Mouse (Mus musculus): ENCODE data around the gene Ppef2. TPM values are rescaled to one million over a fixed set of nuclear protein-coding genes. Genes with fewer than 3 reads are reported as not detected.

The Ppef2 gene
- polyA plus RNA-seq, 2 experiments: 0.94 TPM; not detected in 1

DNA sequence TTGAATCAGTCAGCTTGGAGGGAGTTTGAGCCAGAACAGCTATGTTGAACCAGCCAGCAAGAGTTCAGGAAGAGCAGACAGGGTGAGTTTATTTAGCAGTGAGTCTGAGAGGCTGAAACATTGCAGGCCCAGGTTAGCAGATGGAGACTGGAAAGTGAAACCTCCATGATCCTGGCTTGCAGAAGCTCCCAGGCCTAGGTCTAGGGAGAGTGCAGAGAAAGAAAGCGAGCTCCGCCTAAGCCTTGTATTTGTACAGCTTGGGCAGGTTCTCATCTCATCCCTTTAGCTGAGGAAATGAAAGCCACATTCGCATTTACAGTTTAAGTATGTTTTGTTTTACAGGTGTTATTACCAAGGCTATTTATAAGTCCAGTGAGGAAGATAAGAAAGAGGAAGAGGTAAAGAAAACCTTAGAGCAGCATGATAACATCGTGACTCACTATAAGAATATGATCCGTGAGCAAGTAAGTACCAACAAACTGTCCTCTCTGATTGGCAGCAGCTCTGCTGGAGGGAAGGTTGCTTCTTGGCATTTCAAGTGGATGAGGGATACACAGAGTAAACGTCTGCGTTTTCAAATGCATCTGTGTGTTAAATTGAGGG lies 67.1 kb downstream of the Ppef2 start:
- Histone ChIP-seq H3K36me3 (ENCODE audit: control insufficient read depth, insufficient read depth, low read length) (peaks cover 77% of the 10 kb centered on the region), H3K4me2 (replicated peaks; ENCODE audit: low read depth, low read length, severe bottlenecking) (no peak overlapping the region), H3K9ac (ENCODE audit: low read depth, low read length, severe bottlenecking) (no peak overlapping the region), H3K27ac (replicated peaks; ENCODE audit: low read depth, low read length) (no peak overlapping the region), H3K9me3 (ENCODE audit: control insufficient read depth, low read length) (no peaks in the 10 kb centered on the region), H3K4me3 (replicated peaks; ENCODE audit: low read length) (no peak overlapping the region), H3K27me3 (ENCODE audit: control insufficient read depth, insufficient read depth, low read length) (no peaks in the 10 kb centered on the region), H3K4me1 (ENCODE audit: control insufficient read depth, insufficient read depth, low read length) (no peaks in the 10 kb centered on the region)
- ATAC-seq (ENCODE audit: low FRiP score, low read depth): no peak
- TF ChIP-seq POLR2A (IDR thresholded peaks at IDR 0.05; ENCODE audit: borderline replicate concordance, extremely low read depth, insufficient read depth, insufficient read length): no peak
- DNase-seq (ENCODE audit: low spot score): no peak
- 98% methylated on average over 7 of the region's 7 CpGs for WGBS

- no peak overlapping the region for H3K4me3 ChIP-seq (replicated peaks; ENCODE audit: low read length)
- 87% methylated on average over 8 of the region's 8 CpGs for WGBS
- H3K4me2 ChIP-seq (replicated peaks; ENCODE audit: low read depth, low read length, severe bottlenecking): no peak overlapping the region
- peaks cover 75% of the 10 kb centered on the region for H3K36me3 ChIP-seq (ENCODE audit: control insufficient read depth, insufficient read depth, low read length)
- no peak for DNase-seq (ENCODE audit: low spot score)
- no peak overlapping the region for H3K27ac ChIP-seq (replicated peaks; ENCODE audit: low read depth, low read length)
- no peaks in the 10 kb centered on the region for H3K9me3 ChIP-seq (ENCODE audit: control insufficient read depth, low read length)
- no peak for TF ChIP-seq POLR2A (IDR thresholded peaks at IDR 0.05; ENCODE audit: borderline replicate concordance, extremely low read depth, insufficient read depth, insufficient read length)
- ATAC-seq (ENCODE audit: low FRiP score, low read depth): no peak
- no peaks in the 10 kb centered on the region for H3K4me1 ChIP-seq (ENCODE audit: control insufficient read depth, insufficient read depth, low read length)
- no peaks in the 10 kb centered on the region for H3K27me3 ChIP-seq (ENCODE audit: control insufficient read depth, insufficient read depth, low read length)
- H3K9ac ChIP-seq (ENCODE audit: low read depth, low read length, severe bottlenecking): no peak overlapping the region
Measured at GRCm38 (mm10) chr5:92183071-92183830, 72.8 kb downstream of the Ppef2 start.

Other genes starting within 250 kb of the Ppef2 start
- gene Cdkl2, start 212.4 kb downstream of the Ppef2 start, polyA plus RNA-seq (2012; rRNA removed): 0.56 and 0.67 TPM in 2 replicates
- gene Cdkl2, start 212.4 kb downstream of the Ppef2 start, polyA plus RNA-seq (2014; fragmentation: Nextera tagmentation; extraction: Ambion mirVana): 1.1 and 1.4 TPM in 2 replicates
- 54.0 and 62.3 TPM in 2 replicates for gene G3bp2, start 172.6 kb downstream of the Ppef2 start, polyA plus RNA-seq (2012; rRNA removed)
- 145 and 147 TPM in 2 replicates for gene G3bp2, start 172.6 kb downstream of the Ppef2 start, polyA plus RNA-seq (2014; fragmentation: Nextera tagmentation; extraction: Ambion mirVana)
- 42.9 and 54.6 TPM in 2 replicates for gene Uso1, start 118.3 kb downstream of the Ppef2 start, polyA plus RNA-seq (2012; rRNA removed)
- 42.0 and 43.0 TPM in 2 replicates for gene Uso1, start 118.3 kb downstream of the Ppef2 start, polyA plus RNA-seq (2014; fragmentation: Nextera tagmentation; extraction: Ambion mirVana)
- not detected in 2 replicates for gene U90926, start 40.9 kb downstream of the Ppef2 start, polyA plus RNA-seq (2012; rRNA removed)
- gene U90926, start 40.9 kb downstream of the Ppef2 start, polyA plus RNA-seq (2014; fragmentation: Nextera tagmentation; extraction: Ambion mirVana): not detected in 2 replicates
- gene Naaa, start 21.9 kb upstream of the Ppef2 start, polyA plus RNA-seq (2012; rRNA removed): 19.0 and 19.7 TPM in 2 replicates
- gene Naaa, start 21.9 kb upstream of the Ppef2 start, polyA plus RNA-seq (2014; fragmentation: Nextera tagmentation; extraction: Ambion mirVana): 16.9 and 17.5 TPM in 2 replicates
- 26.9 and 27.6 TPM in 2 replicates for gene Sdad1, start 54.2 kb upstream of the Ppef2 start, polyA plus RNA-seq (2012; rRNA removed)
- 40.3 and 44.2 TPM in 2 replicates for gene Sdad1, start 54.2 kb upstream of the Ppef2 start, polyA plus RNA-seq (2014; fragmentation: Nextera tagmentation; extraction: Ambion mirVana)
- 1.1 and 4.1 TPM in 2 replicates for gene Cxcl9, start 71.8 kb upstream of the Ppef2 start, polyA plus RNA-seq (2012; rRNA removed)
- gene Cxcl9, start 71.8 kb upstream of the Ppef2 start, polyA plus RNA-seq (2014; fragmentation: Nextera tagmentation; extraction: Ambion mirVana): 0.35 and 0.94 TPM in 2 replicates
- 5.9 and 9.6 TPM in 2 replicates for gene Art3, start 75.5 kb upstream of the Ppef2 start, polyA plus RNA-seq (2012; rRNA removed)
- gene Art3, start 75.5 kb upstream of the Ppef2 start, polyA plus RNA-seq (2014; fragmentation: Nextera tagmentation; extraction: Ambion mirVana): 6.8 and 7.7 TPM in 2 replicates
- 1.0 and 1.4 TPM in 2 replicates for gene Cxcl10, start 92.6 kb upstream of the Ppef2 start, polyA plus RNA-seq (2012; rRNA removed)
- gene Cxcl10, start 92.6 kb upstream of the Ppef2 start, polyA plus RNA-seq (2014; fragmentation: Nextera tagmentation; extraction: Ambion mirVana): 0.51 and 0.98 TPM in 2 replicates
- 45.3 and 48.6 TPM in 2 replicates for gene Nup54, start 178.9 kb upstream of the Ppef2 start, polyA plus RNA-seq (2012; rRNA removed)
- 43.6 and 46.6 TPM in 2 replicates for gene Nup54, start 178.9 kb upstream of the Ppef2 start, polyA plus RNA-seq (2014; fragmentation: Nextera tagmentation; extraction: Ambion mirVana)

Data from limb, embryonic 14.5 days (tissue).